Mouse (Mus musculus) bone marrow macrophage, adult 2 months (primary cell): ENCODE results near the gene Acsm4.

ENCODE experiments used
- CTCF ChIP-seq: IDR thresholded peaks from 2 replicates; pipeline ENCODE4 v1.5.1; 2012; ENCODE audit warnings: low read depth, mild to moderate bottlenecking, low read length, moderate library complexity
- POLR2A ChIP-seq: IDR thresholded peaks from 2 replicates; pipeline ENCODE4 v1.6.1; 2012; ENCODE audit warnings: mild to moderate bottlenecking, low read depth, low read length, borderline replicate concordance

DNA sequence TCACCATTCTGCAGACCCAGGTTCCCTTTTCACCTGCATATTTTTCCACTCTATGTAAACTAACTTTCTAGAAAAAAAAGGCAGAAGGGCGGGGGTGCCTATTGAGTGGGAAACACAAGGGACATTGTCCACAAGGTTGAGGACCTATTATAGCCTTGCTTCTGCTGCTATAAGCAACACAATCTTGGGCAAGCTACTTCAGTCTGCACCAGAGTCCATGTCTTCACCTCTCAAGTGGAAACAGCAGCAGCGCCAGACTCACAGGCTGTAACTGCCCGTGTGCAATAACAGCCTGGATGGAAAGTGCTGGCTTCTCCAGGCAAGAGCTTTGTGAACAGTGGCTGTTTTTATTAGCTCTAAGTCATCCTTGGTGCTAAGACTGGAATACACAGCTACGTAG, 2.5 kb downstream of the Acsm4 start:
- no peak for TF ChIP-seq POLR2A
- no peak for TF ChIP-seq CTCF
